Mouse (Mus musculus): ENCODE measurements around the gene Tanc1. TPM values are rescaled to one million over a fixed set of nuclear protein-coding genes. Genes with fewer than 3 reads are reported as not detected.

Gene Tanc1
- polyA plus RNA-seq, 1 experiment from 2014 or later, result 27.7 TPM

DNA sequence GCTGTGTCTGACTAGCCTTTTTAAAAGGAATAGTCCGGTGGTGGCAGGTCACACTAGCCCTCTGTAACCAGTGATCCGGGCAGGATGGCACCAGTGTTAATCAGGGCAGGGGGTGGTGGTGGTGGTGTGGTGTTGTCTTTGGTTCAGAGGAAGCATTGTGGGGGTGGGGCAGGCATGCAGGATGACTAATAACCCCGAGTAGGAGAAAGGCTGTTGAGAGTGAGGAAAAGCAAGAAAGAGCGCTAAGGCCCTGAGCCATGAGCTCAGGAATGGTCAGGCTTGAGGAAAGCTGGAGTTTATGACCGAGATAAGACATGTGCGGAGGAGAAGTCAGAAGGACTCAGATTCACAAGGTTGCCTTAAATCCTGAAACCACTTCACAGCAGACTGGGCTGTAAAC lies 64.6 kb downstream of the Tanc1 start:
- no peak for DNase-seq (ENCODE audit: extremely low spot score, low spot score)
- H3K4me3 ChIP-seq, result no peak overlapping the region
- H3K9me3 ChIP-seq, result no peaks in the 10 kb centered on the region
- WGBS, result 60% methylated on average over 6 of the region's 6 CpGs
- peaks cover 72% of the 10 kb centered on the region for H3K4me1 ChIP-seq
- H3K27ac ChIP-seq, result peak overlapping the region; percentile 48
- 0 out of 2 replicates have a peak, but pooled peaks cover 3% of the 10 kb centered on the region for H3K36me3 ChIP-seq (replicated peaks)
- no peaks in the 10 kb centered on the region for H3K27me3 ChIP-seq (ENCODE audit: poor library complexity, severe bottlenecking)

DNA sequence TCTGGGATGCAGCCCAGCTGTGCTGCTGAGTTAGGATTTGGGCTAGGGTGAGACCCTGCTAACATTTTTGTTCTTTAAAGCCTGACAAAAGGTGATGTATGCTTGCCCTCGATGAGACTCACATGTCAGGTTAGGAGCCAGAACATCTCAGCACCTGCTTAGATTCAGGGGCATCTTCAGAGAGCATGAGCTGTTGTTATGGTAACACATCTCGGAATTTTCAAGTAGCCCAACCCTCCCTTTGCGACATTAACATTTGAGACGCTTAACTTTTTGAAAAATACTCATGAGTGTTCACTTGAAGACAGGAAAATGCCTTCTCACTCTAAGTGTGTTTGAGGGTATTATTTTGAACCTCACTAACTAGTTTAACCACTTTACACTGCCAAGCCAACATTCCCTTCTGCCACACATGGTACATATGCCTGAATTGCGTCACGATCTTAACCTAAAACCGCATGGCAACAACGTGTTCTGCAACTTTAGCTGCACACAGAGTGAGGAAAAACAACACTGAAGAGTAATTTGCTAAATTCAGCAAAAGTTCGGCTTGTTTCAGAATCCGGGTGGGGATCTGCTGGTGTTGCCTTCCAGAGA lies 67.7 kb downstream of the Tanc1 start:
- Histone ChIP-seq H3K36me3 (replicated peaks) (no peaks in the 10 kb centered on the region), H3K4me3 (no peak overlapping the region), H3K27ac (no peak overlapping the region), H3K9me3 (no peaks in the 10 kb centered on the region), H3K27me3 (ENCODE audit: poor library complexity, severe bottlenecking) (no peaks in the 10 kb centered on the region), H3K4me1 (peaks cover 63% of the 10 kb centered on the region)
- 93% methylated on average over 10 of the region's 10 CpGs for WGBS
- no peak for DNase-seq (ENCODE audit: extremely low spot score, low spot score)

DNA sequence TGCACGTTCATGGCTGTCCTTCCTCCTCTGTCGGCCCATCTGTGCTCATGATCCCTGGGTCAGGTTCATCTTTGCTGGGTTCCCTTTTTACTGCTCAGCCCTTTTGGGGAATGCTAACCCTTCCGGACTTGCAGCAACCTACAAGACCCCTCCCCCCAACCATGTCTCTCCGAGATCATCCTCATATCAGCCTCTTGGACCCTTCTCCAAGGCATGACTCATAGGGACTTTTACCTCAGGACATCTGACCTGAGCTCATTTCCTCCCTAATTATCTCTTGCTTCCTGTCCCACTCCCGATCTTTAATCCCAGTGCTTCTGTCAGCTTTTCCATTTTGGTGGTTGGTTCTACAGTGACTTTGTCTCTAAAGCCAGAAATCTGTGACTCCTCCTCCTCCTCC lies 68.9 kb downstream of the Tanc1 start:
- peaks cover 60% of the 10 kb centered on the region for H3K4me1 ChIP-seq
- H3K27ac ChIP-seq, result no peak overlapping the region
- WGBS, result 83% methylated on average over 5 of the region's 5 CpGs
- no peaks in the 10 kb centered on the region for H3K36me3 ChIP-seq (replicated peaks)
- no peak overlapping the region for H3K4me3 ChIP-seq
- H3K9me3 ChIP-seq, result no peaks in the 10 kb centered on the region
- no peak for DNase-seq (ENCODE audit: extremely low spot score, low spot score)
- H3K27me3 ChIP-seq (ENCODE audit: poor library complexity, severe bottlenecking), result peaks cover 5% of the 10 kb centered on the region; the same call in 1 of the 2 replicates

DNA sequence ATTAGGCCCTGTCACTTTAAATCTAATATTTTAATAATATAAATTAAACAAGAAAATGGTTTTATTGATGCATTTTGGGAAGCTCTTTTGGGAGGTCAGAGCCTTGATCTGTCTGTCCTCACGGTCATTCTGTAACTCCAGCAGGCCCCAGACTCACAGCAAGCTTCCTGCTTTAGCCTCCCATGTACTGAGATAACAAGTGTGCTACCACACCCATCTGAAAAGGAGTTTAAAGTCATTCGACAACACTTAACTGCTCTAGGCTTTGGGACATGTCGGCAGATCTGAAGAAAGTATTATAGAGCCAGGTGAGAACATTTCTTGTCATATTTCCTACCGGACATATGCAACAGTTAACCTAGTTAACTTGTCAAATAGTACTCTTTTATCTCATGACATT lies 69.3 kb downstream of the Tanc1 start:
- Histone ChIP-seq H3K27me3 (ENCODE audit: poor library complexity, severe bottlenecking) (peaks cover 9% of the 10 kb centered on the region; the same call in 1 of the 2 replicates), H3K4me3 (no peak overlapping the region), H3K36me3 (replicated peaks) (no peaks in the 10 kb centered on the region), H3K9me3 (no peaks in the 10 kb centered on the region), H3K4me1 (peaks cover 56% of the 10 kb centered on the region), H3K27ac (no peak overlapping the region)
- WGBS, result 90% methylated on average over 4 of the region's 4 CpGs
- no peak for DNase-seq (ENCODE audit: extremely low spot score, low spot score)

DNA sequence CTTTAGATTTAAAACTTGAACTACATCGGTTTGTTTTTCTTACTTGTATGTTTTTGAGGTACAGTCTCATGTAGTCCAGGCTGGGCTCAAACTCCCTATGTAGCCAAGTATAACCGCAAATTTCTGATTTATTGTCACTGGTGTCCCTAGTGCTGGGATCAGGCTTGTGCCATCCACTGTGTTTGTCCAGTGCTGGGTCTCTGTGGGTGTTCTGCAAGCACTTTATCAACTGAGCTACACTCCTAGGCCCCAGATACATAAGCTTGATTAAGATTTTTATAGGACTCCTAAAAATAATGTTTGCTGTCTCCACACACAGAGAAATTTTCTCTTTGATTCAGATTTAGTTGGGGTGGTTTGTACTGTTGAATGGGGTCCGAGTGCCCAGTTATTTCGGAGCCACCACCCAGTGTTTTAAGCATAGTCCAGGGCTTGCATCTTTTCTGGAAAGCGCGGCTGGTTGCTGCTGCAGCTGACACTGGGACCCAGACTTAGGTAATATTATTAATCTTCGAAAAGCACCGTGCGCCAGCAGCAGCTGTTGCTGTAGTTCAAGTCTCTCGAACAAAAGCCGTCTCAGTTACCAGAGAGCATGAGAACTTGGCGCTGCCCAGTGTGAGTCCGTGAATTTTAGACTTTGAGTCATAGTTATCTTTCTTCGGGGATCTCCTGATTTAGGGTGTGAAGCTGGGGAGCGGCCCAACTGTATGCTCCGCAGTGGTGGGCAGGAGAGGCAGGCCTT lies 73.2 kb downstream of the Tanc1 start:
- H3K9me3 ChIP-seq, result no peaks in the 10 kb centered on the region
- no peak overlapping the region for H3K27ac ChIP-seq
- no peaks in the 10 kb centered on the region for H3K36me3 ChIP-seq (replicated peaks)
- H3K4me1 ChIP-seq, result peaks cover 66% of the 10 kb centered on the region
- 92% methylated on average over 16 of the region's 16 CpGs for WGBS
- peaks cover 23% of the 10 kb centered on the region for H3K27me3 ChIP-seq (ENCODE audit: poor library complexity, severe bottlenecking)
- no peak for DNase-seq (ENCODE audit: extremely low spot score, low spot score)
- H3K4me3 ChIP-seq, result no peak overlapping the region

DNA sequence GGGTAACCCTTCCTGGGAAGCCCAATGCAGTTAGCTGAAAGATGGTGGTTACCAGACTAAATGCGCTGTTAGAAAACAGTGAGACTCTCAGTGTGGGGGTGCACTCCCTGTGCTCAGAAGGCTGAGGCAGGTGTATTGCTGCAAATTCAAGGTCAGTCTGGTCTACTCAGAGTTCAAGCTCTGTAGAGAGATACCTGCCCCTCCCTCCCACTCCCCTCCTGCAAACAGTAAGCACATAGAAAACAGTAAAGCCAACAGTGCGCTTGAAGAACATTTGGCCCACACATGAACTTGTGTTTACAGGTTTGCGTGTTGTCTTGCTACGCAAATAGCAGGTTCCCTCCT lies 73.7 kb downstream of the Tanc1 start:
- Histone ChIP-seq H3K9me3 (no peaks in the 10 kb centered on the region), H3K36me3 (replicated peaks) (no peaks in the 10 kb centered on the region), H3K4me1 (peaks cover 68% of the 10 kb centered on the region), H3K27me3 (ENCODE audit: poor library complexity, severe bottlenecking) (peaks cover 25% of the 10 kb centered on the region), H3K27ac (no peak overlapping the region), H3K4me3 (no peak overlapping the region)
- 96% methylated on average over 4 of the region's 4 CpGs for WGBS
- no peak for DNase-seq (ENCODE audit: extremely low spot score, low spot score)

DNA sequence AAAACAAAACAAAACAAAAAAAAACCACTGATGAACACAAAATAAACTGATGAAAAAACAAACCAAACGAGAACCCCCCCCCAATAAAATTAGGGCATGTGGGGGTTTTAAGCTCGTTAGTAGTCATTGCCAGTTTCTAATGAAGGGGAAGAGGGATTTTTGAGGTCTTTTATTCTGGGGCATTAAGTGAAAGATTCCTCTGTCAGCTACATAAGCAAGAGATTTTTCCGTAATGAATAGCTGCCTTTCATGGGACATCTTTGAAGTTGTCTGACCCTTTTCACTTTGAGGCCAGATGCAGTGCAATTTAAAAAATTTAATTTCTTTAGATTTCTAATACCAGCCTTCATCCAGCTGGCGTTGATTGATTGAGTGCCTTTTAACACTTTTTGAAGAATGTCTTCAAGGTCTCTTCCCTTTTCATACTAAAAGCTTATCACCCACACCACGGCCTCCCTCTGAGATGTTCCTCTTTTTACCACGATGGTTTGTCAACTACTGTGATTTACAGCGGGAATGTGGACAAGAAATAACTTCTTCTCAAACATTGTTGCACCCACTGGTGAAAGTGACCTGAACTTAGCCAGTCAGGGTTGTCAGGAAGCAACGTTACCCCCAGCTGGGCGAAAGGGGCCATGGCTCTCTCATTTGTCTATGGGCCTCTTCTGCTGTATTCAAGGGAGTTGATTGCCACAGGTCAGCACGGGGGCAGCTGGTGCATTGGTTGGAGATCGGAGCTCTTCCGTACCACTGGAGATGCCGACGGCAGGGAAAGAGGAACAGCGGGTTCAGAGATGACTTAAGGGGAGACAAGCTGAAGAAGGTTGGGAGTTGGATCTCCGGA lies 76.6 kb downstream of the Tanc1 start:
- WGBS, result 40% methylated on average over 16 of the region's 16 CpGs
- peaks cover 59% of the 10 kb centered on the region for H3K4me1 ChIP-seq

DNA sequence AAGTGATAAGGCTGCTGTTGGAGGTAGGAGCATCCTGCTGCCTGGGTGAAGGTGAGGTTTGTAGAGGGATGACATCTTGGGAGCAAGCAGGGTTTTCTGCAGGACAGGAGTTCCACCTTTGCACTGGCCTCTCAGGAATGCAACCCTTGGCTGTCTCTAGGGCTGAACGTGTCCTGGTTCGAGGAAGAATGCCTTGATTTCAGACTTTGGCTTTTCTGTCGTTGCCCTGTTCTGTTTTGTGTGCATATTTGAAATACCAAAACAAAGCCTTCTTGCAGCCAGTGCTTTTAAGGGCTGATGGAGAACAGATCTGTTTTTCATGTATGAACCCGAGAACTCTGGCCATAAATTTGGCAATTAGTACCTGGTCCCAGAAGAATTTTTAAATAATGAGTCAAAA lies 79.3 kb downstream of the Tanc1 start:
- no peak for DNase-seq (ENCODE audit: extremely low spot score, low spot score)
- Histone ChIP-seq H3K9me3 (no peaks in the 10 kb centered on the region), H3K36me3 (replicated peaks) (no peaks in the 10 kb centered on the region), H3K27me3 (ENCODE audit: poor library complexity, severe bottlenecking) (peaks cover 17% of the 10 kb centered on the region), H3K4me3 (no peak overlapping the region), H3K4me1 (peaks cover 39% of the 10 kb centered on the region), H3K27ac (peak overlapping the region; percentile 30; the same call in 1 of the 2 replicates)
- 66% methylated on average over 4 of the region's 4 CpGs for WGBS

More for the DNA sequence above, 76.6 kb downstream of the Tanc1 start:
- Histone ChIP-seq H3K4me3 (peak overlapping the region; percentile 1; the same call in 1 of the 2 replicates), H3K36me3 (replicated peaks) (no peaks in the 10 kb centered on the region), H3K27ac (peak overlapping the region; percentile 45), H3K9me3 (no peaks in the 10 kb centered on the region), H3K27me3 (ENCODE audit: poor library complexity, severe bottlenecking) (peaks cover 25% of the 10 kb centered on the region)
- DNase-seq (ENCODE audit: extremely low spot score, low spot score), result no peak

DNA sequence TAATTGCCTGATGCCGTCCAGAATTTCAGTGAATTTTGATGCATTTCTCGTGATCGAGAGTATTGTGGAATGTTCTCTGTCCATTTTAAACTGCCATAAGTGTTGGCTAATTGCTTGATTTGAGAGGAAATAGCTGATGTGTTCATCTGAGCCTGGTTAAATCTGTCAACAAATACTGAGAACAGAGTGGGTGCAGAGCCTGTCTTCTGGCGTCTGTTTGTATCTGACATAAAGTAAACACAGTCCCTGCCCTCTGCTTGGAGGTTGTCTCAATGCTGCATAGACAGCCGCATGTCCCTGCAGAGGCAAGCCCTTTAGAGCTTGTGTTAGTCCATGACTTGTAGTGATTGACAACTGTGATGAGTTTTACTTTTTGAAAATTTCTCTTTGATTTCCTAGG lies 81.6 kb downstream of the Tanc1 start:
- Histone ChIP-seq H3K27me3 (ENCODE audit: poor library complexity, severe bottlenecking) (0 out of 2 replicates have a peak, but pooled peaks cover 4% of the 10 kb centered on the region), H3K4me1 (peaks cover 50% of the 10 kb centered on the region), H3K4me3 (no peak overlapping the region), H3K27ac (no peak overlapping the region), H3K9me3 (no peaks in the 10 kb centered on the region), H3K36me3 (replicated peaks) (no peaks in the 10 kb centered on the region)
- 91% methylated on average over 5 of the region's 5 CpGs for WGBS
- DNase-seq (ENCODE audit: extremely low spot score, low spot score), result no peak

DNA sequence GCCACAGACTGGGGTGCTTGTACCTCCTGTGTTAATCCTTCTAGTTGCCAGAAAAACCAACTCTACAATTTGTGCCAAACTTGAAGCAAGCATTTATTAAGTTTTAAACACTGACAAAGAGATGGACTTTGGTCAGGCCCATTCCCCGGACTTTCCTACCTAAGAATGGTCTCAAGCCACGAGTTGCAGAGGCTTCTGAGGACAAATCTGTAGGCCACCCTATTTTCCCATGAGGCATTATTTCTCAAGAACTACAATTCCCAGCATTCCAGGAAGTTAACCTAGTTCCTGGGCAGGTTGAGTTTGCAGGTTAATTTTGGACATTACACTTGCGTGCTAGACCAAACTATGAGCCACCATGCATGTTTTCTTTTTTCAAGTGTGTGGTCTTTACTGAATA lies 85.3 kb downstream of the Tanc1 start:
- Histone ChIP-seq H3K36me3 (replicated peaks) (peaks cover 8% of the 10 kb centered on the region; the same call in 1 of the 2 replicates), H3K27me3 (ENCODE audit: poor library complexity, severe bottlenecking) (no peaks in the 10 kb centered on the region), H3K4me1 (peaks cover 48% of the 10 kb centered on the region), H3K9me3 (no peaks in the 10 kb centered on the region), H3K4me3 (no peak overlapping the region), H3K27ac (peak overlapping the region; percentile 84)
- DNase-seq (ENCODE audit: extremely low spot score, low spot score), result no peak
- 69% methylated on average over 3 of the region's 3 CpGs for WGBS

DNA sequence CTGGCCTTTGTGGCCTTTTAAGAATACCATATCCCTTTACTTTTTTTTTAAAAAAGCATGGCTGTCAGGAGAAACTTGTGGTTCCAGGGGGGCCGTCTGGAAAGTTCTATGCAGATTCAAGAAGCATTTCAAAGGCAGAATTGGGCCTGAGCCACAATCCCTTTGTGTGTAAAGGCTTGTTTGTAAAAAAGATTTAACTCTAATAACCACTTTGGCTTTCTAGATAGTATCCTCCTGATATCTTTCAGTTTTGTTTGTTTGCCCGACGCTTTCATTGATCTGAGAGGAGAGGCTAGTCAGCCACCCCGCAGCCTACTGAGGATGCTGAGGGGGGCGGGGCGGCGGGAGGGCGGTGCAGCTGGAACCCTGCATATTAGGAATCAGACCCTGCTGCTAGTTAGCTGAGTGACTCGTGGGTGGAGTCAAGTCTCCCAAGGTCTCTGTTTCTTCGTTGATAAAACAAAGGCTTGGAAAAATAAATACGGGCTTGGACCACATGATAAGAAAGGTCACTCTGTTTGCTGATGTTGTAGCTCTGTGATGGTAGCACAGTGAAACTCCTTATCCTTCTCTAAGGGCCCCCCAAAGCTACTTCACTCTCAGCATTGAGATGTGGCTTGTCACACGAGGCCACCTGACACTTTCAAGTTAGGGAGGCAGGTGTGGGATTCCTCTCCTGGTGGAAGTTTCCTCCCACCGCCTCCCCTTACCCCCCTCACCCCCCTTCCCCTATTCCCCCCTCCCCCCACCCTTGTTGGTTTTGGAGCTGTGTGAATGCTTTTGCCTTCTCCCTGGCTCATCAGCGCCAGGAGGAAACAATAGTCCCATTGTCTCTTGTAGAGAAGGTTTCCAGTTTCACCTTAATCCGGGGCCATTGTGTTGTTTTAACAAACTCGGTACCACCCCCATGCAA lies 86.1 kb downstream of the Tanc1 start:
- no peaks in the 10 kb centered on the region for H3K9me3 ChIP-seq
- no peaks in the 10 kb centered on the region for H3K27me3 ChIP-seq (ENCODE audit: poor library complexity, severe bottlenecking)
- peaks cover 8% of the 10 kb centered on the region; the same call in 1 of the 2 replicates for H3K36me3 ChIP-seq (replicated peaks)
- H3K4me3 ChIP-seq, result peak overlapping the region; percentile 41
- 1% methylated on average over 16 of the region's 16 CpGs for WGBS
- peaks cover 48% of the 10 kb centered on the region for H3K4me1 ChIP-seq
- peak; percentile 66 for DNase-seq (ENCODE audit: extremely low spot score, low spot score)
- peak overlapping the region; percentile 84 for H3K27ac ChIP-seq
